Mouse (Mus musculus): ENCODE results near the gene Dpep2nb.

Dpep2nb gene

GRCm38 (mm10) chr8:106005875-106006274, at the start of gene Dpep2nb:
TSS of gene Dpep2nb (minus strand) at chr8:106005975.
- 78% methylated on average over 4 of the region's 4 CpGs for WGBS

- 50% methylated on average over 3 of the region's 3 CpGs for WGBS
Measured at GRCm38 (mm10) chr8:106055038-106055437, 49.3 kb upstream of the Dpep2nb start.

- 82% methylated on average over 6 of the region's 6 CpGs for WGBS
Measured at GRCm38 (mm10) chr8:106054190-106054811, 48.5 kb upstream of the Dpep2nb start.

GRCm38 (mm10) chr8:106052510-106053089, 46.8 kb upstream of the Dpep2nb start:
- 90% methylated on average over 9 of the region's 9 CpGs for WGBS

- 90% methylated on average over 3 of the region's 3 CpGs for WGBS
Measured at GRCm38 (mm10) chr8:106051068-106051467, 45.3 kb upstream of the Dpep2nb start.

GRCm38 (mm10) chr8:106049840-106050239, 44.1 kb upstream of the Dpep2nb start:
- 94% methylated on average over 6 of the region's 6 CpGs for WGBS

GRCm38 (mm10) chr8:106047854-106048630, 42.3 kb upstream of the Dpep2nb start:
- WGBS = 80% methylated on average over 5 of the region's 5 CpGs

- WGBS = 91% methylated on average over 11 of the region's 11 CpGs
Measured at GRCm38 (mm10) chr8:106046872-106047559, 41.2 kb upstream of the Dpep2nb start.

- WGBS = 78% methylated on average over 3 of the region's 3 CpGs
Measured at GRCm38 (mm10) chr8:106044151-106044550, 38.4 kb upstream of the Dpep2nb start.

- WGBS = 79% methylated on average over 2 of the region's 2 CpGs
Measured at GRCm38 (mm10) chr8:106043055-106043454, 37.3 kb upstream of the Dpep2nb start.

- WGBS = 88% methylated on average over 4 of the region's 4 CpGs
Measured at GRCm38 (mm10) chr8:106040218-106040617, 34.4 kb upstream of the Dpep2nb start.

- WGBS = 88% methylated on average over 4 of the region's 4 CpGs
Measured at GRCm38 (mm10) chr8:106039605-106040004, 33.8 kb upstream of the Dpep2nb start.

- 94% methylated on average over 10 of the region's 10 CpGs for WGBS
Measured at GRCm38 (mm10) chr8:106038721-106039120, 32.9 kb upstream of the Dpep2nb start.

- WGBS = 91% methylated on average over 3 of the region's 3 CpGs
Measured at GRCm38 (mm10) chr8:106018039-106018438, 12.3 kb upstream of the Dpep2nb start.

- 88% methylated on average over 7 of the region's 7 CpGs for WGBS
Measured at GRCm38 (mm10) chr8:106017130-106017529, 11.4 kb upstream of the Dpep2nb start.

GRCm38 (mm10) chr8:106016284-106016683, 10.5 kb upstream of the Dpep2nb start:
- WGBS = 91% methylated on average over 6 of the region's 6 CpGs

- 84% methylated on average over 8 of the region's 8 CpGs for WGBS
Measured at GRCm38 (mm10) chr8:106012203-106012602, 6.4 kb upstream of the Dpep2nb start.

GRCm38 (mm10) chr8:106011643-106011986, 5.8 kb upstream of the Dpep2nb start, which contains the start of gene Ddx28:
TSS of gene Ddx28 (minus strand) at chr8:106011882.
- WGBS = under 1% methylated on average over 6 of the region's 6 CpGs

GRCm38 (mm10) chr8:106010748-106011642, 5.2 kb upstream of the Dpep2nb start:
- WGBS = 1% methylated on average over 74 of the region's 74 CpGs

GRCm38 (mm10) chr8:106007891-106008290, 2.1 kb upstream of the Dpep2nb start:
- 66% methylated on average over 3 of the region's 3 CpGs for whole genome bisulfite sequencing

GRCm38 (mm10) chr8:106007135-106007534, 1.4 kb upstream of the Dpep2nb start:
- 76% methylated on average over 3 of the region's 3 CpGs for WGBS

Measured in cerebral cortex, adult 2 months (tissue).